Mouse (Mus musculus): Measurements from ENCODE around the gene Tnfrsf21.
A peak's percentile ranks its signal among the peaks of the same experiment; 100 is the strongest.

Gene Tnfrsf21

GRCm38 (mm10) chr17:43076801-43077493 is 60.6 kb downstream of the Tnfrsf21 start:
- peak; percentile 62 to 66 for DNase-seq (ENCODE audit: low spot score in 2 of 2)

- DNase-seq (ENCODE audit: low spot score in 2 of 2): no peak
These were observed 61.2 kb downstream of the Tnfrsf21 start for GRCm38 (mm10) chr17:43077540-43077939.

GRCm38 (mm10) chr17:43081225-43081624 is 64.9 kb downstream of the Tnfrsf21 start:
- no peak for DNase-seq (ENCODE audit: low spot score in 2 of 2)

GRCm38 (mm10) chr17:43089496-43089895 is 73.1 kb downstream of the Tnfrsf21 start:
- no peak for DNase-seq (ENCODE audit: low spot score in 2 of 2)

GRCm38 (mm10) chr17:43090948-43091724 is 74.8 kb downstream of the Tnfrsf21 start:
- no peak for DNase-seq (ENCODE audit: low spot score in 2 of 2)

GRCm38 (mm10) chr17:43092280-43092995 is 76.1 kb downstream of the Tnfrsf21 start:
- no peak for DNase-seq (ENCODE audit: low spot score in 2 of 2)

- DNase-seq (ENCODE audit: low spot score in 2 of 2): no peak
These were observed 77.9 kb downstream of the Tnfrsf21 start for GRCm38 (mm10) chr17:43094285-43094684.

- DNase-seq (ENCODE audit: low spot score in 2 of 2): no peak
These were observed 80.8 kb downstream of the Tnfrsf21 start for GRCm38 (mm10) chr17:43097101-43097688.

GRCm38 (mm10) chr17:43106108-43106507 is 89.8 kb downstream of the Tnfrsf21 start:
- DNase-seq (ENCODE audit: low spot score in 2 of 2): no peak

- DNase-seq (ENCODE audit: low spot score in 2 of 2): no peak
These were observed 91.0 kb downstream of the Tnfrsf21 start for GRCm38 (mm10) chr17:43107338-43107737.

- DNase-seq (ENCODE audit: low spot score in 2 of 2): no peak
These were observed 93.1 kb downstream of the Tnfrsf21 start for GRCm38 (mm10) chr17:43109501-43109900.

- no peak for DNase-seq (ENCODE audit: low spot score in 2 of 2)
These were observed 94.0 kb downstream of the Tnfrsf21 start for GRCm38 (mm10) chr17:43110168-43110885.

GRCm38 (mm10) chr17:43113391-43113984 is 97.1 kb downstream of the Tnfrsf21 start:
- DNase-seq (ENCODE audit: low spot score in 2 of 2): no peak

- DNase-seq (ENCODE audit: low spot score in 2 of 2): no peak
These were observed 97.8 kb downstream of the Tnfrsf21 start for GRCm38 (mm10) chr17:43114086-43114581.

- no peak for DNase-seq (ENCODE audit: low spot score in 2 of 2)
These were observed 98.6 kb downstream of the Tnfrsf21 start for GRCm38 (mm10) chr17:43114926-43115325.

GRCm38 (mm10) chr17:43116748-43117147 is 100.4 kb downstream of the Tnfrsf21 start:
- DNase-seq (ENCODE audit: low spot score in 2 of 2): no peak

- no peak for DNase-seq (ENCODE audit: low spot score in 2 of 2)
These were observed 103.1 kb downstream of the Tnfrsf21 start for GRCm38 (mm10) chr17:43119446-43119845.

GRCm38 (mm10) chr17:43121096-43121495 is 104.7 kb downstream of the Tnfrsf21 start:
- no peak for DNase-seq (ENCODE audit: low spot score in 2 of 2)

- no peak for DNase-seq (ENCODE audit: low spot score in 2 of 2)
These were observed 112.0 kb downstream of the Tnfrsf21 start for GRCm38 (mm10) chr17:43128305-43128704.

GRCm38 (mm10) chr17:43128908-43129533 is 112.7 kb downstream of the Tnfrsf21 start:
- no peak for DNase-seq (ENCODE audit: low spot score in 2 of 2)
